Mouse (Mus musculus): ENCODE measurements around the gene Rexo5. TPM values are rescaled to one million over a fixed set of nuclear protein-coding genes. Genes with fewer than 3 reads are reported as not detected.

Rexo5 gene
- total and polyA plus RNA-seq, 2 experiments from 2014 or later = 2.3 to 6.1 TPM

DNA sequence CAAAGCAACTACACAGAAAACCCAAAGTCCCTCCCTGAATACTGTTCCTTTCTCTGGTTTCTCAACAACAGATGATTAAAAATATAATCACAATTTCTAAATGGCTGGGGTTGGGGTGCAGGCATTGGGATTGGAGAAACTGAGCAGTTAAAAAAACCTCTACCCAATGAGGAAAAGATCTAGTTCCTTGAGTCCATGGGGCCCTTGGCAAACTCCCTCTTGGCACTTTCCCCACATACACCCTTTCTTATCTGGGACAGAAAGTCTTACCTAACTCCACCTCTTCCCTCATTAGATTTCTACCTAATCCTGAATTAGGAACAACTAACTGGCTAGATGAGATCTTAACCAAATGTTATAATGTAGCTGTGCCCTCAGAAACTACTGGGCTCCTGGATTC lies 61.2 kb downstream of the Rexo5 start:
- no peak for TF ChIP-seq CTCF (IDR thresholded peaks at IDR 0.05)
- no peak for ATAC-seq (ENCODE audit: low FRiP score)
- Histone ChIP-seq H3K9ac (replicated peaks; ENCODE audit: low read length, poor library complexity, severe bottlenecking) (no peak overlapping the region), H3K4me2 (ENCODE audit: low read depth, low read length, poor library complexity, severe bottlenecking) (no peak overlapping the region), H3K27me3 (ENCODE audit: insufficient read depth, low read length) (no peaks in the 10 kb centered on the region), H3K4me1 (ENCODE audit: insufficient read depth, low read length) (no peaks in the 10 kb centered on the region), H3K4me3 (ENCODE audit: low read depth, low read length) (no peak overlapping the region), H3K9me3 (ENCODE audit: low read length) (no peaks in the 10 kb centered on the region), H3K36me3 (ENCODE audit: insufficient read depth, low read length) (peaks cover 10% of the 10 kb centered on the region; the same call in 1 of the 2 replicates), H3K27ac (ENCODE audit: low read depth, low read length) (no peak overlapping the region)
- DNase-seq (ENCODE audit: low spot score) = no peak

DNA sequence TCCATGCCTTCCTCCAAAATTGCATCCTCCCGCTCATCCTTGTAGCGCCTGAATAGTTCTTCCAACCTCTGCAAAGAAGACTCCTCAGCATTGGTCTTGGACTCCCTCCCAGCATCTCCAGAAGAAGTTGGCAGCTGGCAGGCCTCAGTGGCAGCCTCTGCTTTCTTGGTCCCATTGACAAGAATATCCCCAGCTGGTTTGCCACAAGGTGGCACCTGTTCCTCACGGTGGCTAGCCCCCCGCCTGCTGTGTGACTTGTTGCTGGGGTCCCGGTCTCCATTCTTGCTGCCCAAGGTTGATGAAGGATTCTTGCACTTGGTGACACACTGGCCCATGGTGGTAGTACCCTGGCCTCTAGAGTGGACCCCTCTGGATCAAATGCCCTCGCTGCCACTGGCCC lies 65.7 kb downstream of the Rexo5 start:
- no peak overlapping the region for H3K4me2 ChIP-seq (ENCODE audit: low read depth, low read length, poor library complexity, severe bottlenecking)
- TF ChIP-seq CTCF (IDR thresholded peaks at IDR 0.05) = peak; percentile 47
- H3K4me1 ChIP-seq (ENCODE audit: insufficient read depth, low read length) = peaks cover 5% of the 10 kb centered on the region; the same call in 1 of the 2 replicates
- no peak overlapping the region for H3K27ac ChIP-seq (ENCODE audit: low read depth, low read length)
- peak; percentile 6 for DNase-seq (ENCODE audit: low spot score)
- no peaks in the 10 kb centered on the region for H3K27me3 ChIP-seq (ENCODE audit: insufficient read depth, low read length)
- peaks cover 10% of the 10 kb centered on the region; the same call in 1 of the 2 replicates for H3K36me3 ChIP-seq (ENCODE audit: insufficient read depth, low read length)
- no peaks in the 10 kb centered on the region for H3K9me3 ChIP-seq (ENCODE audit: low read length)
- 72% methylated on average over 6 of the region's 6 CpGs for WGBS
- no peak overlapping the region for H3K9ac ChIP-seq (replicated peaks; ENCODE audit: low read length, poor library complexity, severe bottlenecking)
- H3K4me3 ChIP-seq (ENCODE audit: low read depth, low read length) = no peak overlapping the region
- no peak for ATAC-seq (ENCODE audit: low FRiP score)

DNA sequence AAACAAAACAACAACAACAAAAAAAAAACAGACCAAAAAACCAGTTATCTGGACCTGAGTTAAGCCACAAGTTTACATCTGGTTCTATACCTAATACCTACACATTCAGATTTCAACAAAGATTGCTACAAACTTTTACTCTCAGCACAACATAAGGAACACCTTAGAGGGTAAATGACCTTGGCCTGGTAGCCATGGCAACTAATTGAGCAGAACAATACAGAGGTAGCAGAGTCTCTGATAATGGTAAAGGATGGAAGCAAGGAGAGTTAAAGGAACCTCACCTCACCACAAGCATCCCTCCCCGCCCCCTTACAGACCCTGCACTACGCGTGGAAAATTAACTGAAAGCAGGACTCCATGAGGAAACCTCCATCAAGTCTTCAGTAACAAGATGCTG lies 66.3 kb downstream of the Rexo5 start:
- H3K4me2 ChIP-seq (ENCODE audit: low read depth, low read length, poor library complexity, severe bottlenecking) = no peak overlapping the region
- 79% methylated on average over 3 of the region's 3 CpGs for WGBS
- H3K27ac ChIP-seq (ENCODE audit: low read depth, low read length) = no peak overlapping the region
- H3K9me3 ChIP-seq (ENCODE audit: low read length) = no peaks in the 10 kb centered on the region
- no peak for DNase-seq (ENCODE audit: low spot score)
- no peak for ATAC-seq (ENCODE audit: low FRiP score)
- H3K4me1 ChIP-seq (ENCODE audit: insufficient read depth, low read length) = peaks cover 5% of the 10 kb centered on the region; the same call in 1 of the 2 replicates
- no peaks in the 10 kb centered on the region for H3K27me3 ChIP-seq (ENCODE audit: insufficient read depth, low read length)
- no peak overlapping the region for H3K4me3 ChIP-seq (ENCODE audit: low read depth, low read length)
- no peak overlapping the region for H3K9ac ChIP-seq (replicated peaks; ENCODE audit: low read length, poor library complexity, severe bottlenecking)
- H3K36me3 ChIP-seq (ENCODE audit: insufficient read depth, low read length) = peaks cover 10% of the 10 kb centered on the region; the same call in 1 of the 2 replicates
- no peak for TF ChIP-seq CTCF (IDR thresholded peaks at IDR 0.05)

DNA sequence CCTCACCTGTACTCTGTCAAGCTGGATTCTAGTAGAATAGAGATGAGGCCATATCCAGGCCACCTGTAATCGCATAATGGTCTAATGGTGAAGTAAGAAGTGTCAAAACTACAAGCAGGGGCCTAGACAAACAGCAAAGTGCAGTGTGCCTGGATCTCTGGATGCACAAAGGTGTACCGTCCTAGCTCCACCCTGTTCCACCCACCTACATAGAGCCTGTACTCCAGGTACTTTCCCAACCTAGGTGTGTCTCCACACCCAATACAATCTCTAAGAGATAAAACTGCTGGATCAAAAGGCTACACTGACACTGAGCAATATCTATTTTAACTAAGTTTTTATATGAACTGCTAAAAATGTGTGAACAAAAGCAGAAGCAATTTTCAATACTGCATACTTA lies 66.7 kb downstream of the Rexo5 start:
- Histone ChIP-seq H3K27me3 (ENCODE audit: insufficient read depth, low read length) (no peaks in the 10 kb centered on the region), H3K4me2 (ENCODE audit: low read depth, low read length, poor library complexity, severe bottlenecking) (no peak overlapping the region), H3K9me3 (ENCODE audit: low read length) (no peaks in the 10 kb centered on the region), H3K27ac (ENCODE audit: low read depth, low read length) (no peak overlapping the region), H3K9ac (replicated peaks; ENCODE audit: low read length, poor library complexity, severe bottlenecking) (no peak overlapping the region), H3K4me1 (ENCODE audit: insufficient read depth, low read length) (peaks cover 5% of the 10 kb centered on the region; the same call in 1 of the 2 replicates), H3K36me3 (ENCODE audit: insufficient read depth, low read length) (peaks cover 10% of the 10 kb centered on the region; the same call in 1 of the 2 replicates), H3K4me3 (ENCODE audit: low read depth, low read length) (no peak overlapping the region)
- ATAC-seq (ENCODE audit: low FRiP score) (no peak), DNase-seq (ENCODE audit: low spot score) (no peak)
- WGBS = 98% methylated on average over 2 of the region's 2 CpGs
- no peak for TF ChIP-seq CTCF (IDR thresholded peaks at IDR 0.05)

DNA sequence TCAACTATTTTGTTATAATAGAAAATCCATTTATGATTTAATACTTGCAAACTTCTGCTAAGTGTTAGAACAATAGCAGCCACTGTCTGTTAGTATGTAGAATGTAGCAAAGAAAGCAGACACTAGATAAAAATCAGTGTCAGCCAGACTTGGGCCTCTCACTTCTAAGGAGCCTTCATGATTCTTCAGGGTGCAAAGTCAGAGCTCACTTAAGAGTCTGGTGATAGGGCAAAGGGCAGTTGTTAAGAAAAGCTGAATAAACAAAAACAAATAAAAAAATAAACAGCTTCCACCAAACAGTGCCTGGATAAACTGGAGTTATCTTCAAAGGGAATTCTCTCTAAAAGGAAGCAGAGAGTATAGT lies 67.1 kb downstream of the Rexo5 start:
- no peak overlapping the region for H3K27ac ChIP-seq (ENCODE audit: low read depth, low read length)

DNA sequence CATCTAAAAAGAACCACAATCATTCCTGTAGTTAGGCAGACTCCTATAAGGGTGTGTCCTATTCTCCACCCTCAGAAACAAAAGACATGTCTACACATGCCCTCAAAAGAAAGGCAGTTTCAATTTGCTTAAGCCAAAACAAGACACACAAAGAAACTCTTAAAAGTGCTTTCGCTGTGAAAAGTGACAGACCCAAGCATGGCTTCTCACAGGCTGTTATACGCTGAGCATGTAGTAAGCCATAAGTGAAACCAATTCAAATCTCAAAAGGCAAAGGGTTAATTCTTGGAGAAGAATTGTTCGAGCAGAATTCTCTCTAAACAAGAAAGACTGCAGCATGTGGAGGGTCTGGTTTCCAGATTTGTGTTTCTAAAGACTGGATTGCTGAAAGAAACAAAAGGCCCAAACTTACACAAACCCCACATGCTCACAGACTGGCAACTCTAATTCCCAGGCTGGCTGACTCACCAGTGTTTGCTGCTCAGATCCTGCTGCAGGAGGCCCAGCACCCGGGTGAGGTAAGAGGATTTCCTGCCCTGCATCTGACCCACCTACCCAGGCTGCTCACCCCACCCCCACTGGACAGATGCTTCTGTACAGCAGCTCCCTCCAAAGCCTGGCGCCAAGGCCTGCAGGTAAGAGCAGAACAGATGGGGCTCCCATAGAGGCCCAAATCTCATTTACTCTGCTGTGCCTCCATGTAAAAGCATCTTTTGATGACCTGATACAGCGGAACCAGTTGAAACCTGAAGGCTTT lies 67.7 kb downstream of the Rexo5 start:
- DNase-seq (ENCODE audit: low spot score) = peak; percentile 28
- WGBS = 16% methylated on average over 6 of the region's 6 CpGs
- peak; percentile 54; the same call in 1 of the 2 replicates for ATAC-seq (ENCODE audit: low FRiP score)
- Histone ChIP-seq H3K36me3 (ENCODE audit: insufficient read depth, low read length) (peaks cover 10% of the 10 kb centered on the region; the same call in 1 of the 2 replicates), H3K9ac (replicated peaks; ENCODE audit: low read length, poor library complexity, severe bottlenecking) (peak overlapping the region; percentile 25; the same call in 1 of the 2 replicates), H3K4me2 (ENCODE audit: low read depth, low read length, poor library complexity, severe bottlenecking) (no peak overlapping the region), H3K9me3 (ENCODE audit: low read length) (no peaks in the 10 kb centered on the region), H3K27me3 (ENCODE audit: insufficient read depth, low read length) (no peaks in the 10 kb centered on the region), H3K4me1 (ENCODE audit: insufficient read depth, low read length) (peaks cover 5% of the 10 kb centered on the region; the same call in 1 of the 2 replicates), H3K4me3 (ENCODE audit: low read depth, low read length) (no peak overlapping the region), H3K27ac (ENCODE audit: low read depth, low read length) (peak overlapping the region; percentile 34; the same call in 1 of the 2 replicates)
- TF ChIP-seq CTCF (IDR thresholded peaks at IDR 0.05) = no peak

More for the DNA sequence above, 67.1 kb downstream of the Rexo5 start:
- ATAC-seq (ENCODE audit: low FRiP score) (no peak), DNase-seq (ENCODE audit: low spot score) (no peak)
- H3K9ac ChIP-seq (replicated peaks; ENCODE audit: low read length, poor library complexity, severe bottlenecking) = no peak overlapping the region
- peaks cover 10% of the 10 kb centered on the region; the same call in 1 of the 2 replicates for H3K36me3 ChIP-seq (ENCODE audit: insufficient read depth, low read length)
- no peaks in the 10 kb centered on the region for H3K27me3 ChIP-seq (ENCODE audit: insufficient read depth, low read length)
- no peak overlapping the region for H3K4me2 ChIP-seq (ENCODE audit: low read depth, low read length, poor library complexity, severe bottlenecking)
- H3K4me3 ChIP-seq (ENCODE audit: low read depth, low read length) = no peak overlapping the region
- no peak for TF ChIP-seq CTCF (IDR thresholded peaks at IDR 0.05)
- H3K9me3 ChIP-seq (ENCODE audit: low read length) = no peaks in the 10 kb centered on the region
- peaks cover 5% of the 10 kb centered on the region; the same call in 1 of the 2 replicates for H3K4me1 ChIP-seq (ENCODE audit: insufficient read depth, low read length)

All from midbrain, postnatal 0 days (tissue).